Mouse (Mus musculus) kidney, adult 2 months (tissue): ENCODE results near the gene 1700012B07Rik. TPM values are rescaled to one million over a fixed set of nuclear protein-coding genes. Genes with fewer than 3 reads are reported as not detected.
A peak's percentile ranks its signal among the peaks of the same experiment; 100 is the strongest.

ENCODE experiments used
- DNase-seq: peaks from one replicate; pipeline ENCODE4 v3.0.0; 2021
- H3K27ac ChIP-seq: fragments of 200-500 bp; 2 replicates; pipeline ENCODE4 v1.5.1; 2012; ENCODE audit warnings: low read depth, low read length, control low read depth, inconsistent platforms; ENCODE audit not compliant: insufficient read depth
- H3K27me3 ChIP-seq: fragments of 200-500 bp; replicated peaks from 2 replicates; pipeline ENCODE4 v1.6.1; 2012; ENCODE audit warnings: mild to moderate bottlenecking, moderate library complexity, low read length, inconsistent platforms; ENCODE audit not compliant: control insufficient read depth, insufficient read depth
- H3K36me3 ChIP-seq: fragments of 200-500 bp; 2 replicates; pipeline ENCODE4 v1.6.1; 2012; ENCODE audit warnings: mild to moderate bottlenecking, moderate library complexity, low read length, inconsistent platforms; ENCODE audit not compliant: control insufficient read depth, insufficient read depth
- H3K4me1 ChIP-seq: fragments of 200-500 bp; 2 replicates; pipeline ENCODE4 v1.6.1; 2011; ENCODE audit warnings: low read length; ENCODE audit not compliant: control insufficient read depth, insufficient read depth
- H3K4me3 ChIP-seq: fragments of 200-500 bp; 2 replicates; pipeline ENCODE4 v1.5.1; 2011; ENCODE audit warnings: mild to moderate bottlenecking, low read depth, low read length, control low read depth; ENCODE audit not compliant: insufficient read depth
- CTCF ChIP-seq: fragments of 200-500 bp; conservative IDR thresholded peaks from 2 replicates; pipeline ENCODE4 v1.5.1; 2011; ENCODE audit warnings: low read depth, mild to moderate bottlenecking, control low read depth, low read length, moderate library complexity, mixed read lengths; ENCODE audit not compliant: insufficient read depth, insufficient read length
- POLR2A ChIP-seq: fragments of 200-500 bp; IDR thresholded peaks from one replicate; pipeline ENCODE4 v1.6.1; 2011; ENCODE audit warnings: low read depth, low read length, control low read depth
- WGBS: fragments of 180-500 bp; shearing (Covaris S2); methylation state at CpG from one replicate; pipeline ENCODE4 v1.1.7; 2018; 5-methylcytosine and 5-hydroxymethylcytosine counted together
- polyA plus RNA-seq: library from polyadenylated mRNA; depleted of rRNA; stranded (reverse); fragments of >200 nt; gene quantifications from 2 replicates; pipeline ENCODE4 v1.2.3, GENCODE M21; 2012

Gene 1700012B07Rik
- polyA plus RNA-seq, 1 experiment: not detected

GRCm38 (mm10) chr11:109790221-109790620 lies 37.6 kb downstream of the 1700012B07Rik start:
- Histone ChIP-seq H3K36me3 (no peaks in the 10 kb centered on the region), H3K27me3 (no peaks in the 10 kb centered on the region), H3K4me3 (no peak overlapping the region), H3K4me1 (no peaks in the 10 kb centered on the region), H3K27ac (no peak overlapping the region)
- WGBS: 78% methylated on average over 8 of the region's 8 CpGs
- no peak for DNase-seq
- TF ChIP-seq POLR2A: no peak
- TF ChIP-seq CTCF: no peak

- no peaks in the 10 kb centered on the region for H3K27me3 ChIP-seq
- no peak for DNase-seq
- no peaks in the 10 kb centered on the region for H3K36me3 ChIP-seq
- no peaks in the 10 kb centered on the region for H3K4me1 ChIP-seq
- TF ChIP-seq POLR2A (no peak), CTCF (no peak)
- H3K4me3 ChIP-seq: no peak overlapping the region
- WGBS: 78% methylated on average over 5 of the region's 5 CpGs
- H3K27ac ChIP-seq: no peak overlapping the region
Observed at GRCm38 (mm10) chr11:109785392-109785791, 42.5 kb downstream of the 1700012B07Rik start.

- no peaks in the 10 kb centered on the region for H3K36me3 ChIP-seq
- WGBS: 50% methylated on average over 1 of the region's 1 CpGs
- no peaks in the 10 kb centered on the region for H3K4me1 ChIP-seq
- peak; percentile 82 for DNase-seq
- H3K27ac ChIP-seq: no peak overlapping the region
- TF ChIP-seq POLR2A (no peak), CTCF (no peak)
- H3K4me3 ChIP-seq: no peak overlapping the region
- H3K27me3 ChIP-seq: no peaks in the 10 kb centered on the region
Observed at GRCm38 (mm10) chr11:109771381-109771780, 56.5 kb downstream of the 1700012B07Rik start.

- H3K4me1 ChIP-seq: no peaks in the 10 kb centered on the region
- H3K27me3 ChIP-seq: no peaks in the 10 kb centered on the region
- no peaks in the 10 kb centered on the region for H3K36me3 ChIP-seq
- no peak overlapping the region for H3K4me3 ChIP-seq
- 74% methylated on average over 14 of the region's 14 CpGs for WGBS
- no peak for TF ChIP-seq CTCF
- no peak for TF ChIP-seq POLR2A
- no peak for DNase-seq
- H3K27ac ChIP-seq: no peak overlapping the region
Observed at GRCm38 (mm10) chr11:109770185-109770584, 57.7 kb downstream of the 1700012B07Rik start.

GRCm38 (mm10) chr11:109769091-109769490 lies 58.8 kb downstream of the 1700012B07Rik start:
- Histone ChIP-seq H3K36me3 (no peaks in the 10 kb centered on the region), H3K4me3 (no peak overlapping the region), H3K27me3 (no peaks in the 10 kb centered on the region), H3K27ac (no peak overlapping the region), H3K4me1 (no peaks in the 10 kb centered on the region)
- WGBS: 70% methylated on average over 5 of the region's 5 CpGs
- DNase-seq: peak; percentile 14
- TF ChIP-seq CTCF (no peak), POLR2A (no peak)

GRCm38 (mm10) chr11:109760063-109760462 lies 67.8 kb downstream of the 1700012B07Rik start:
- Histone ChIP-seq H3K27ac (no peak overlapping the region), H3K4me3 (no peak overlapping the region), H3K4me1 (0 out of 2 replicates have a peak, but pooled peaks cover 3% of the 10 kb centered on the region), H3K27me3 (no peaks in the 10 kb centered on the region), H3K36me3 (no peaks in the 10 kb centered on the region)
- 96% methylated on average over 7 of the region's 7 CpGs for WGBS
- TF ChIP-seq CTCF (no peak), POLR2A (no peak)
- DNase-seq: no peak

- no peak overlapping the region for H3K27ac ChIP-seq
Observed at GRCm38 (mm10) chr11:109758616-109759215, 69.1 kb downstream of the 1700012B07Rik start.

More at GRCm38 (mm10) chr11:109758616-109759215, 69.1 kb downstream of the 1700012B07Rik start:
- peak; percentile 71 for DNase-seq
- H3K36me3 ChIP-seq: no peaks in the 10 kb centered on the region
- 0 out of 2 replicates have a peak, but pooled peaks cover 3% of the 10 kb centered on the region for H3K4me1 ChIP-seq
- no peak overlapping the region for H3K4me3 ChIP-seq
- no peak for TF ChIP-seq POLR2A
- no peaks in the 10 kb centered on the region for H3K27me3 ChIP-seq
- WGBS: 94% methylated on average over 2 of the region's 2 CpGs
